Mouse (Mus musculus) liver, adult 2 months (tissue): ENCODE measurements at regions not wholly inside any gene's neighbourhood (a gene's known extent, or its start where the extent isn't known, plus 50 kb on each side); places are given as distances from the start of the nearest gene placed in this dataset.

ENCODE experiments used
- CTCF ChIP-seq: fragments of 200-500 bp; IDR thresholded peaks from 2 replicates; pipeline ENCODE4 v1.5.1; 2011; ENCODE audit warnings: low read depth, low read length, control low read depth
- POLR2A ChIP-seq: fragments of 200-500 bp; IDR thresholded peaks from 2 replicates; pipeline ENCODE4 v1.6.1; 2011; ENCODE audit warnings: low read length, control low read depth; ENCODE audit not compliant: insufficient read depth; ENCODE audit errors: extremely low read depth

DNA sequence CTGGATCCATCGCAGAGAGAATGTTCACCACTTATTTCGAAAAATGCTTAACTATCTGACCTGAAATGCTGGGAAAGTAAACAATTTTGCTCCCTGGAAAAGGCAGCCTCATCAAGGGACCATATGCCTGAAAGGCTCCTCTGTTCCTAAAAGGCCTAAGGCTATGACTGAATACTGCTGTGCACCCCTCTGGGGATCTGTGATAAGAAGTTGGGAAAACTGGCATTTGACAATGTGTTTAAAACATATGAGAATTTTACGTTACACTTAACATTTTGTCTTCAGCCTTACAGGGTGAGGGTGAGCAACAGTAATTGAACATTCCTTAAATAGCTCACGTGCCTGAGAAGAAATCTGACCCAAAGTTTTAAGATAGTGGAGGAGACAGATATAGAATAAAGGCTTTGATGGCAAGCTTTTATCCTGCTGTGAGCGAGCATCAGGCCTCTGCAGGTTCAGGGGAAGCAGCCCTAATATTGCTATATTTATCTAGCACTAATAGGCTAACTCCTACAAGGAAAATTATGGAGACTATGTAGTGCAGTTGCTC, 468.7 kb downstream of the Plxdc2 start:
- TF ChIP-seq POLR2A (no peak), CTCF (no peak)
